Mouse (Mus musculus) kidney, adult 2 months (tissue): ENCODE results near the gene Gcnt4.

ENCODE experiments used
- CTCF ChIP-seq: fragments of 200-500 bp; conservative IDR thresholded peaks from 2 replicates; pipeline ENCODE4 v1.5.1; 2011; ENCODE audit warnings: low read depth, mild to moderate bottlenecking, control low read depth, low read length, moderate library complexity, mixed read lengths; ENCODE audit not compliant: insufficient read depth, insufficient read length
- POLR2A ChIP-seq: fragments of 200-500 bp; IDR thresholded peaks from one replicate; pipeline ENCODE4 v1.6.1; 2011; ENCODE audit warnings: low read depth, low read length, control low read depth

GRCm38 (mm10) chr13:96966210-96967089 lies 42.0 kb downstream of the Gcnt4 start:
- no peak for TF ChIP-seq CTCF
- no peak for TF ChIP-seq POLR2A
